Mouse (Mus musculus) gastrocnemius, postnatal 10 days (tissue): ENCODE data around the gene Nt5c1a. TPM values are rescaled to one million over a fixed set of nuclear protein-coding genes. Genes with fewer than 3 reads are reported as not detected.
"Not testable (repeated sequence)": the region's sequence is repeated elsewhere in the genome, so short reads cannot be mapped to it uniquely, and the experiment has no call there.

Source experiments
- DNase-seq: peaks from one replicate; pipeline ENCODE4 v3.0.0; 2021; ENCODE audit warnings: mixed read lengths
- long read RNA-seq, 2 experiments: library from polyadenylated mRNA; stranded (forward); transcript quantifications; one replicate each; pipeline ENCODE4 v2.0.0; 2021
- total RNA-seq, 2 experiments: library from RNA; stranded (reverse); gene quantifications; 2 replicates each; pipeline ENCODE4 v1.2.3; 2021

Nt5c1a gene
- total RNA-seq = 10 to 100 TPM in 1 of 2 experiments, 1 to 10 TPM in 1; 9.9 to 10.7 TPM
- long read RNA-seq, experiment 1, partial matches to known transcripts = 0 of 1 reads
- long read RNA-seq, experiment 1, other reads (novel, unspliced or antisense) = 0 of 1 reads
- long read RNA-seq, experiment 2, partial matches to known transcripts = 0 of 1 reads
- long read RNA-seq, experiment 2, other reads (novel, unspliced or antisense) = 0 of 1 reads

- DNase-seq = peak; percentile 47
Measured at GRCm38 (mm10) chr4:123201186-123202093, at the start of gene Nt5c1a. Nt5c1a (plus strand) TSS chr4:123201504.

- DNase-seq = no peak
Measured at GRCm38 (mm10) chr4:123152003-123152402, 49.3 kb upstream of the Nt5c1a start.

- DNase-seq = no peak
Measured at GRCm38 (mm10) chr4:123152976-123153375, 48.3 kb upstream of the Nt5c1a start.

- DNase-seq = no peak
Measured at GRCm38 (mm10) chr4:123155004-123155403, 46.3 kb upstream of the Nt5c1a start.

- no peak for DNase-seq
Measured at GRCm38 (mm10) chr4:123155427-123155826, 45.9 kb upstream of the Nt5c1a start.

- no peak for DNase-seq
Measured at GRCm38 (mm10) chr4:123155840-123156239, 45.5 kb upstream of the Nt5c1a start.

GRCm38 (mm10) chr4:123160571-123160970 is 40.7 kb upstream of the Nt5c1a start:
- DNase-seq = no peak

GRCm38 (mm10) chr4:123161251-123161650 is 40.1 kb upstream of the Nt5c1a start:
- DNase-seq = not testable (repeated sequence)

GRCm38 (mm10) chr4:123162305-123162917 is 38.9 kb upstream of the Nt5c1a start:
- DNase-seq = no peak

- DNase-seq = no peak
Measured at GRCm38 (mm10) chr4:123164157-123164556, 37.1 kb upstream of the Nt5c1a start.

- no peak for DNase-seq
Measured at GRCm38 (mm10) chr4:123171811-123172210, 29.5 kb upstream of the Nt5c1a start.

GRCm38 (mm10) chr4:123182328-123183238 is 18.7 kb upstream of the Nt5c1a start, which contains the start of gene Hpcal4:
Hpcal4 (plus strand) TSS chr4:123183227.
- peak; percentile 15 for DNase-seq

GRCm38 (mm10) chr4:123183239-123184056 is 17.9 kb upstream of the Nt5c1a start:
- peak; percentile 42 for DNase-seq

- DNase-seq = no peak
Measured at GRCm38 (mm10) chr4:123184816-123185215, 16.5 kb upstream of the Nt5c1a start.

GRCm38 (mm10) chr4:123192336-123192735 is 9.0 kb upstream of the Nt5c1a start:
- DNase-seq = no peak

- DNase-seq = no peak
Measured at GRCm38 (mm10) chr4:123193791-123194190, 7.5 kb upstream of the Nt5c1a start.

- DNase-seq = no peak
Measured at GRCm38 (mm10) chr4:123196695-123197094, 4.6 kb upstream of the Nt5c1a start.

GRCm38 (mm10) chr4:123200771-123201185 is 526 bp upstream of the Nt5c1a start:
- DNase-seq = peak; percentile 81

GRCm38 (mm10) chr4:123202094-123202420 is 753 bp downstream of the Nt5c1a start:
- no peak for DNase-seq

GRCm38 (mm10) chr4:123207337-123207736 is 6.0 kb downstream of the Nt5c1a start:
- DNase-seq = no peak

- no peak for DNase-seq
Measured at GRCm38 (mm10) chr4:123210996-123211395, 9.7 kb downstream of the Nt5c1a start.
